Mouse (Mus musculus): ENCODE measurements at regions not wholly inside any gene's neighbourhood (a gene's known extent, or its start where the extent isn't known, plus 50 kb on each side); places are given as distances from the start of the nearest gene placed in this dataset.
A peak's percentile ranks its signal among the peaks of the same experiment; 100 is the strongest.

GRCm38 (mm10) chr8:26513001-26513400, 393.7 kb downstream of the Gm45692 start:
- 89% methylated on average over 7 of the region's 7 CpGs for WGBS
- H3K9ac ChIP-seq, result no peak overlapping the region
- H3K9me3 ChIP-seq, result no peaks in the 10 kb centered on the region
- no peak for ATAC-seq
- no peak overlapping the region for H3K27ac ChIP-seq
- no peak overlapping the region for H3K4me2 ChIP-seq (replicated peaks)
- no peaks in the 10 kb centered on the region for H3K4me1 ChIP-seq (replicated peaks)
- H3K36me3 ChIP-seq, result no peaks in the 10 kb centered on the region
- H3K27me3 ChIP-seq (replicated peaks), result no peaks in the 10 kb centered on the region
- no peak overlapping the region for H3K4me3 ChIP-seq (replicated peaks)

- 94% methylated on average over 2 of the region's 2 CpGs for WGBS
- no peaks in the 10 kb centered on the region for H3K9me3 ChIP-seq
These were observed 404.9 kb downstream of the Gm45692 start for GRCm38 (mm10) chr8:26524237-26524636.

GRCm38 (mm10) chr8:26526474-26527185, 407.3 kb downstream of the Gm45692 start:
- peak; percentile 59; the same call in 1 of the 2 replicates for ATAC-seq
- H3K9ac ChIP-seq, result no peak overlapping the region
- no peak overlapping the region for H3K4me2 ChIP-seq (replicated peaks)
- H3K9me3 ChIP-seq, result no peaks in the 10 kb centered on the region
- no peaks in the 10 kb centered on the region for H3K27me3 ChIP-seq (replicated peaks)
- no peak overlapping the region for H3K27ac ChIP-seq
- 37% methylated on average over 10 of the region's 10 CpGs for WGBS
- no peaks in the 10 kb centered on the region for H3K4me1 ChIP-seq (replicated peaks)
- no peak overlapping the region for H3K4me3 ChIP-seq (replicated peaks)
- H3K36me3 ChIP-seq, result no peaks in the 10 kb centered on the region

More at GRCm38 (mm10) chr8:26524237-26524636, 404.9 kb downstream of the Gm45692 start:
- no peak for ATAC-seq
- Histone ChIP-seq H3K4me1 (replicated peaks) (no peaks in the 10 kb centered on the region), H3K27ac (no peak overlapping the region), H3K27me3 (replicated peaks) (no peaks in the 10 kb centered on the region), H3K4me3 (replicated peaks) (no peak overlapping the region), H3K36me3 (no peaks in the 10 kb centered on the region), H3K4me2 (replicated peaks) (no peak overlapping the region), H3K9ac (no peak overlapping the region)

DNA sequence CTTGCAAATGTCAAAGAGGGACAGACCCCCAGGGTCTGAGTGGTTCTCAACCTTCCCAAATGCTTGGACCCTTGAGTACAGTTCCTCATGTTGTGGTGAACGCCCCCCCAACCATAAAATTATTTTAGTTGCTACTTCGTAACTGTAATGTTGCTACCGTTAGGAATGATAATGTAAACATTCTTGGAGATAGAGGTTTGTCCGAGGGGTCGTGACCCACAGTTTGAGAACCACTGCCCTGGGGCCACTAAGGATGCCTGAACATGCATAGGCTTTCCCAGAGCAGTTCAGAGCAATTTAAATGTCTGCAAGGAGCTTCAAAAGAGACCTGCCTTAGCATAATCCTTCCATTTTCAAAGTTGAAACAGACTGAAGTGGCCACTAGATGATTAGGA, 407.8 kb downstream of the Gm45692 start:
- WGBS, result 51% methylated on average over 5 of the region's 5 CpGs
- Histone ChIP-seq H3K4me2 (replicated peaks) (no peak overlapping the region), H3K4me3 (replicated peaks) (no peak overlapping the region), H3K4me1 (replicated peaks) (no peaks in the 10 kb centered on the region), H3K27me3 (replicated peaks) (no peaks in the 10 kb centered on the region), H3K27ac (no peak overlapping the region), H3K36me3 (no peaks in the 10 kb centered on the region), H3K9ac (no peak overlapping the region), H3K9me3 (no peaks in the 10 kb centered on the region)
- ATAC-seq, result no peak

DNA sequence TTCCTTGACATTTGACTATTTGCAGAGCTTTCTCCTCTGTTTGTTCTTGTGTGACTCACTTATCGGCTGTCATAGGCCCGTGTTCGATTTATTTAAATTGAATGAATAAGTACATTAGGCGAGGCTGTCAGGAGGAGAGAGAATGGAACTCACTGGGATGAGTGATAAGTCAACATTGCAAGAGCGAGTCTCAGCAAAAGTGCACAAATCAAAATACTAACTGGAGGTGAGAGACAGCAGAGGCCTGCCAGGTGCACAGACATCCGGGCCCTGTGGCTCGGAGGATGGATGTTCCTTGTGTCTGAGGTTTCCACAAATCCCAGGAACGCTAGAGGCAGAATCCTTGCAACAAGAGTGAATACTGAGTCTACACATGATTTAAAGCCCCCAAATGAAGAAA, 410.6 kb downstream of the Gm45692 start:
- 33% methylated on average over 8 of the region's 8 CpGs for WGBS
- H3K36me3 ChIP-seq, result no peaks in the 10 kb centered on the region

GRCm38 (mm10) chr8:26533444-26534421, 414.4 kb downstream of the Gm45692 start:
- H3K4me2 ChIP-seq (replicated peaks), result no peak overlapping the region
- no peaks in the 10 kb centered on the region for H3K9me3 ChIP-seq
- H3K27ac ChIP-seq, result no peak overlapping the region
- no peak overlapping the region for H3K9ac ChIP-seq
- WGBS, result 67% methylated on average over 22 of the region's 22 CpGs
- no peak for ATAC-seq
- no peaks in the 10 kb centered on the region for H3K27me3 ChIP-seq (replicated peaks)
- H3K4me3 ChIP-seq (replicated peaks), result no peak overlapping the region
- no peaks in the 10 kb centered on the region for H3K36me3 ChIP-seq
- H3K4me1 ChIP-seq (replicated peaks), result no peaks in the 10 kb centered on the region

More for the DNA sequence above, 410.6 kb downstream of the Gm45692 start:
- Histone ChIP-seq H3K4me2 (replicated peaks) (no peak overlapping the region), H3K9me3 (no peaks in the 10 kb centered on the region), H3K27me3 (replicated peaks) (no peaks in the 10 kb centered on the region), H3K9ac (no peak overlapping the region), H3K4me3 (replicated peaks) (no peak overlapping the region), H3K4me1 (replicated peaks) (no peaks in the 10 kb centered on the region), H3K27ac (no peak overlapping the region)
- ATAC-seq, result no peak

GRCm38 (mm10) chr8:26535816-26536215, 416.5 kb downstream of the Gm45692 start:
- WGBS, result 35% methylated on average over 3 of the region's 3 CpGs
- H3K36me3 ChIP-seq, result no peaks in the 10 kb centered on the region
- no peaks in the 10 kb centered on the region for H3K9me3 ChIP-seq
- H3K4me2 ChIP-seq (replicated peaks), result no peak overlapping the region
- no peaks in the 10 kb centered on the region for H3K4me1 ChIP-seq (replicated peaks)
- no peak overlapping the region for H3K9ac ChIP-seq
- no peak overlapping the region for H3K27ac ChIP-seq
- H3K4me3 ChIP-seq (replicated peaks), result no peak overlapping the region
- ATAC-seq, result no peak
- no peaks in the 10 kb centered on the region for H3K27me3 ChIP-seq (replicated peaks)

GRCm38 (mm10) chr8:26553691-26554090, 423.4 kb upstream of the Zfp703 start:
- WGBS, result 79% methylated on average over 5 of the region's 5 CpGs

GRCm38 (mm10) chr8:26559196-26559595, 417.9 kb upstream of the Zfp703 start:
- no peak for ATAC-seq

More at GRCm38 (mm10) chr8:26553691-26554090, 423.4 kb upstream of the Zfp703 start:
- no peaks in the 10 kb centered on the region for H3K4me1 ChIP-seq (replicated peaks)
- no peak for ATAC-seq
- no peaks in the 10 kb centered on the region for H3K27me3 ChIP-seq (replicated peaks)
- no peak overlapping the region for H3K4me2 ChIP-seq (replicated peaks)
- H3K4me3 ChIP-seq (replicated peaks), result no peak overlapping the region
- H3K9me3 ChIP-seq, result no peaks in the 10 kb centered on the region
- no peak overlapping the region for H3K9ac ChIP-seq
- no peak overlapping the region for H3K27ac ChIP-seq
- H3K36me3 ChIP-seq, result no peaks in the 10 kb centered on the region

GRCm38 (mm10) chr8:26563151-26563550, 414.0 kb upstream of the Zfp703 start:
- no peaks in the 10 kb centered on the region for H3K27me3 ChIP-seq (replicated peaks)
- no peak overlapping the region for H3K9ac ChIP-seq
- 55% methylated on average over 2 of the region's 2 CpGs for WGBS
- H3K27ac ChIP-seq, result no peak overlapping the region
- 0 out of 2 replicates have a peak, but pooled peaks cover 3% of the 10 kb centered on the region for H3K4me1 ChIP-seq (replicated peaks)
- no peaks in the 10 kb centered on the region for H3K9me3 ChIP-seq
- H3K4me3 ChIP-seq (replicated peaks), result no peak overlapping the region
- H3K36me3 ChIP-seq, result no peaks in the 10 kb centered on the region
- peak; percentile 83 for ATAC-seq
- no peak overlapping the region for H3K4me2 ChIP-seq (replicated peaks)

More at GRCm38 (mm10) chr8:26559196-26559595, 417.9 kb upstream of the Zfp703 start:
- Histone ChIP-seq H3K4me3 (replicated peaks) (no peak overlapping the region), H3K27ac (no peak overlapping the region), H3K4me2 (replicated peaks) (no peak overlapping the region), H3K9me3 (no peaks in the 10 kb centered on the region), H3K27me3 (replicated peaks) (no peaks in the 10 kb centered on the region), H3K36me3 (no peaks in the 10 kb centered on the region), H3K9ac (no peak overlapping the region), H3K4me1 (replicated peaks) (0 out of 2 replicates have a peak, but pooled peaks cover 3% of the 10 kb centered on the region)
- 73% methylated on average over 5 of the region's 5 CpGs for WGBS

GRCm38 (mm10) chr8:26564254-26564653, 412.9 kb upstream of the Zfp703 start:
- H3K36me3 ChIP-seq, result no peaks in the 10 kb centered on the region
- no peak overlapping the region for H3K27ac ChIP-seq
- no peaks in the 10 kb centered on the region for H3K27me3 ChIP-seq (replicated peaks)
- H3K4me1 ChIP-seq (replicated peaks), result 0 out of 2 replicates have a peak, but pooled peaks cover 3% of the 10 kb centered on the region
- WGBS, result 98% methylated on average over 2 of the region's 2 CpGs
- no peaks in the 10 kb centered on the region for H3K9me3 ChIP-seq
- no peak for ATAC-seq
- H3K9ac ChIP-seq, result no peak overlapping the region
- H3K4me2 ChIP-seq (replicated peaks), result no peak overlapping the region
- no peak overlapping the region for H3K4me3 ChIP-seq (replicated peaks)

- H3K27ac ChIP-seq, result no peak overlapping the region
- no peak for ATAC-seq
- WGBS, result 75% methylated on average over 15 of the region's 15 CpGs
These were observed 408.6 kb upstream of the Zfp703 start for GRCm38 (mm10) chr8:26568423-26569060.

More at GRCm38 (mm10) chr8:26568423-26569060, 408.6 kb upstream of the Zfp703 start:
- Histone ChIP-seq H3K4me2 (replicated peaks) (no peak overlapping the region), H3K36me3 (no peaks in the 10 kb centered on the region), H3K9me3 (no peaks in the 10 kb centered on the region), H3K27me3 (replicated peaks) (no peaks in the 10 kb centered on the region), H3K4me1 (replicated peaks) (no peaks in the 10 kb centered on the region), H3K4me3 (replicated peaks) (no peak overlapping the region), H3K9ac (no peak overlapping the region)
